Mouse (Mus musculus) stomach, postnatal 0 days (tissue): ENCODE data around the gene Lyrm7.

Source experiments
- CTCF ChIP-seq: IDR thresholded peaks from 2 replicates; pipeline ENCODE4 v1.5.1; 2016; ENCODE audit warnings: antibody characterized with exemption, low read depth, mild to moderate bottlenecking, moderate library complexity
- EP300 ChIP-seq: optimal IDR thresholded peaks from 2 replicates; pipeline ENCODE3; 2016; ENCODE audit warnings: antibody characterized with exemption

DNA sequence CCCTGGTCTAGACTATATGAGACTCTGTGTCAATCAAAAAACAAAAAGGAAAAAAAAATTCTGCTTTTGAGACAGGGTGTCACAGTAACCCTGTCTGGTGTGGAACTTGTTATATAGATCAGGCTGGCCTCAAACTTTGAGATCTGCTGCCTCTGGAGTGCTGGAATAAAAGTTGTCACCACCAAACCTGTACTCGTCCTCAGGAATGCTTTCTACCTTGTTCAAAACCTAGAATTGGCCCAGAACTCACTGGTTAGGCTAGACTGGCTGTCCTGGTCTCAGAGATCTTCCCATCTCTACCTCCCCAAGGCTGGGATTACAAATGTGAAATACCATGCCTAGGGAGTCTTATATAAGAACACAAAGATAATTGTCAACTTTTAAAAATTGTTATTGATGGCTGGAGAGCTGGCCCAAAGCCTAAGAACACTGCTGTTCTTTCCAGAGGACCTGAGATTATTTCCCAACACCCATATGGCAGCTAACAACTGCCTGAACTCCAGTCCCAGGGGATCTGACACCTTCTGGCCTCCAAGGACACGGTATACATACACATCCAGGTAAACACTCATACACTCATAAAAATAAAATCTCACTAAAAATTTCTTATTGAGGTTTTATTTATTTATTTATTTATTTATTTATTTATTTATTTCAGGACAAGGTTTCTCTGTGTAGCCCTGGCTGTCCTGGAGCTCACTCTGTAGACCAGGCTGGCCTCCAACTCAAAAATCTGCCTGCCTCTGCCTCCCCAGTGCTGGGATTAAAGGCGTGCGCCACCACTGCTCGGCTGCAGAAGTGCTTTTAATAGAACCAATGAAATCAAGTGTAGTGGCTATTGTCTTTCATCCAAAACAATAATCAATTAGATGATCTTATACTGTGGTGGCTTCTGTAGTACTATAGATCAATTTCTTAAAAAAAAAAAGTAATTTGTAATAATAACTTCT, 1.0 kb upstream of the Lyrm7 start:
- TF ChIP-seq CTCF (no peak), EP300 (no peak)
